Mouse (Mus musculus): ENCODE data around the gene Smpdl3a.

The Smpdl3a gene

DNA sequence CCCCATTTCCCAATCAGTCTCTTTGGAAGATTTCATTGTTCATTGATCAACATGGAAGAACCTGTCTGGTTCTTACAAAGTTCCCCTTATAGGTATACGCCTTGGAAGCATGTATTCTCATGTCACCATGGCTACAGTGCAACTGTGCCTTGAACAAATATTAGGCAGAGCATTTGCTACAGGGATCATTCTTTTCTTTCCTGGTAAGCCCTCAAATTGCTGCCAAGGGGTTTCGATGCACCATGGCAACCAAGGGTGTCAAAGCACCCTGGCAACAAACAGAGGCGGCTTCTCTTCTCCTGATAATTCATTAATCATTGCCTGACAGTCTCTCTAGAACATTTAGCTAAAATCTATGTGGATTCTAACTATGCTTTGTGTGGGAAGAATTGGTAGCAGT, 28.3 kb downstream of the Smpdl3a start:
- no peak for DNase-seq (ENCODE audit: low read depth)

DNA sequence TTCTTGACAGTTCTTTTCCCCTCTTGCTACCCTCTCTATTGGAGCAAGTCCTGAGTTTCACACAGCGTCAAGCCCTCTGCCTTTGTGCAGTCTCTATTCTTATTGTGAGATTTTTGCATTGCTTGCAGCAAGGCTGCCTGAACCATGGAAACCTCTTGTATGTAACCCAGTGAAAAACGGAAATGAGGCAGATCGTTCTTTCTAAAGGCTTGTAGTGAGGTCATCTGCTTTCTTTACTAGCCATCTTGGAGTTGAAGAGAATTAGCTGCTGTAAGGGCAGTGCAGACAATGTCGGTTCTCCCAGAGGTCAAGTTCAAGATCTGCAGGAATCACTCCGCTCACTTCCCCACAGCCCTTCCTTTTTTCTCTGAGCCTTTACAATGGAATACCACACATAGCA, 34.5 kb downstream of the Smpdl3a start:
- DNase-seq (ENCODE audit: low read depth): no peak

DNA sequence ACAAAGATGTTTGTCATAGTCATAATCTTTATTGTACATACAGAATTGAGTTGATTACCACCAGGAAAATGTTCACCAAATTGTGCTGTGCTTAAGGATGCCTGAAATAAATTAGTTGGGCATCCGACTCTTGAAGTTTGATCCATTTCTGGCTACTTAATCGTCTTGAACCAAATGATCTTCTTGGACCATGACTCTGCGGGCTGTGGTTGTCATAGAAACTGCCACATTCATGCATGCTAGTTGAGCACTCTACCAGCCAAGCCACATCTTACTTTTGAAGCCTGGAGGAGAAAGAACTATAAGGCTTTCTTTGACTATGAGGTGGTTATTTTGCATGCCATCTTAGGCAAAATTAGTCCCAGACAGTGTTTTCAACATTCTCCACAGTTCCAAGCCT, 35.5 kb downstream of the Smpdl3a start:
- no peak for DNase-seq (ENCODE audit: low read depth)

DNA sequence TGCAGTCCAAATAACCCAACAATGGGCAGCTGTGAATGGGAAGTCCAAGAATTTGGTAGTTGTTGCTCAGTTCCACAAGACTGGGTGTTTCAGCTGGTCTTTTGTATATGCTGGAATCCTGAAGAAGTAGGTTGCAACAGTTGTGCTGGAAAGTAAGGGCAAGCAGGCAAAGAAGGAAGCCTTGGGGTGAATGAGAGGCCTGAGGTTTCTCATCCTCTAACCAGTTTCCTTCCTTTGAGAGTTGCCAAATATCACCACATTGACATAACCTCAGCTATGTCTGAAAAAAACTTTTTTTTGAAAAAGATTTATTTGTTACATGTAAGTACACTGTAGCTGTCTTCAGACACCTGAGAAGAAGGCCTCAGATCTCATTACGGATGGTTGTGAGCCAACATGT, 41.0 kb downstream of the Smpdl3a start:
- no peak for DNase-seq (ENCODE audit: low read depth)

DNA sequence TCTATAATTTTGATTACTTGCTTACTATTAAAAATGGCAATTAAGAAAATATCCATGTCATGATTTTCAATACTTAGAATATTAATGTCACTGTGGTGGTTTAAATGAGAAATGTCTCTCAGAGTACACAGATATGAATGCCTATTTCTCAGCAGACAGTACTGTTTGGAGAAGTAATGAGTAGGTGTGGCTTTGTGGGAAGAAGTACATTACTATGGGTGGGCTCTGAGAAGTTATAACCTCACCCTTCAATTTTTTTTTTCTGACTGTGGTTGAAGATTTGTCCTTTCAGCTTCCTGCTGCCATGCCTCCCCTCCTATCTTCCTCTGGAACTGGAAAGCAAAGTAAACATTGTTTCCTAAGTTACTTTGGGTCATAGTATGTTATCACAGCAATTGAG, 41.8 kb downstream of the Smpdl3a start:
- no peak for DNase-seq (ENCODE audit: low read depth)

DNA sequence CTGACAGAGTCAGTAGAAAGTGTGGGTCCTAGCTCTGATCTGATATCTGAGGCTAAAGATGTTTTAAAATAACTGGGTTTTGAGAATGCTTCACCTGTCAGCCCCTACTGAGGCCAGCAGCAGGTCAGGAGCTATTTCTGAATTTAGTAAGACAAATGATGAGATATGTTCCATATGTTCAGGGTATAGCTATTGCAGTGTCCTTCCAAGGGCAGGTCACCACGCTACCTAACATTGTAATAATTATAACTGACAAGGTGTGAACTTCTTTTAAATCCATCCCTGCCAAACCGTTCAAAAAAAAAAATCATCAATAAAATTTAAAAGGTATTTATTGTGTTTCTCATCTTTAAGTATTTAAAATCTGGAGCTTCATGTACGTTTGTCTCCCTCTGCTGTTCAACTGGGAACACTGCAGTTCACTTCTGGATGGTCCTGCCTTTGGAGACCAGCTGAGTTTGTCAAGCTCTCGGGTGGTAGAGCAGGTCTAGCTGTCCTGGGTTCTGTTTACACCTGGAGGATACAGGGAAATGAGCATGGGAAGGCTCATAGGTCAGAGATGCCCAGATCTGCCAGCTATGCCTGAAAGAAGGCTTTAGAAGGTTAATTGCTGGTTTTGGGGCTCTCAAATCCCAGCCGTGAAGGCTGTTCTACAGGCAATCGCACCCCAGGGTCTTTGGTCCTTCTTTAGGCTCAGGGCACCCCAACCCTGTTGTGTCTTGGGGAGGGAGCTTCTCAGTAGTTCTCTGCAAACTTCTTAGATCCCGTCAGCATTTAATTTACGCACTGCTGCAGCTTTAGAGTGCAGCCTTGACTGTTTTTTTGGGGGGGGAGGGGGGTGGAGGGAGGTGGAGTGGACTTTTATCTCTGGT, 47.7 kb downstream of the Smpdl3a start:
- peak; percentile 77 for DNase-seq (ENCODE audit: low read depth)

DNA sequence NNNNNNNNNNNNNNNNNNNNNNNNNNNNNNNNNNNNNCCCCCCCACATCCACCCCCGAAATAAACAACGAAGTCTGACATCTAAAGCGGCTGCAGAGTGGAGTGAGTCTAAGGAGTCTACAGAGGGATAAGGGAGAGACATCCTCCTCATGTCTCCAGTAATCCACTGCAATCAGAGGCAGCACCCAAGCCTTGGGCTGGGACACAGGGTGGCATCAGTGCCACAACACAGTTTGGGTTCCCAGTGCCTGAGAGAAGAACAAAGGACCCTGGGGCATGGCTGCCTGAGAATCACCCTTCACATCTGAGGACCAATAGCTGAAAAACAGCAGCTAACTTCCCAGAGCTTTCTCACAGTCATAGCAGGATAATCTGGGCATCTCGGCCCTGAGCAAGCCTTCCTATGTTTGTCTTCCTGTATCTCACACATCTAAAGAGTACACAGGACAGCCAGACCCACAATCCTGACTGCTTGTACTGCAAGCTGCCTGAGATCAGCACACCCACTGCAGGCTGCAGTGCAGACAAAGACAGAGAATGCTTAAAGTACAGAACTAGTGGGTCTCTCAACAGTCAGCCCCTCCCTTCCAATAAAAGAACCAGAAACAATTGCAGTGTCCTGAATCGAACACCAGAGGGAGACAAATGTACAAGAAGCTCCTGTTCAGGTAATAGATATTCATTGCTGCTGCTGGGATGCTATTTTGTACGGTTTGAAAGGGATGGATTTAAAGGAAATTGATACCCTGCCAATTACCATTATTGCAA, 54.0 kb downstream of the Smpdl3a start:
- peak; percentile 80 for DNase-seq (ENCODE audit: low read depth)
